Mouse (Mus musculus): Measurements from ENCODE around the gene Olfr711.
"Not testable (repeated sequence)": the region's sequence is repeated elsewhere in the genome, so short reads cannot be mapped to it uniquely, and the experiment has no call there.

Gene Olfr711

DNA sequence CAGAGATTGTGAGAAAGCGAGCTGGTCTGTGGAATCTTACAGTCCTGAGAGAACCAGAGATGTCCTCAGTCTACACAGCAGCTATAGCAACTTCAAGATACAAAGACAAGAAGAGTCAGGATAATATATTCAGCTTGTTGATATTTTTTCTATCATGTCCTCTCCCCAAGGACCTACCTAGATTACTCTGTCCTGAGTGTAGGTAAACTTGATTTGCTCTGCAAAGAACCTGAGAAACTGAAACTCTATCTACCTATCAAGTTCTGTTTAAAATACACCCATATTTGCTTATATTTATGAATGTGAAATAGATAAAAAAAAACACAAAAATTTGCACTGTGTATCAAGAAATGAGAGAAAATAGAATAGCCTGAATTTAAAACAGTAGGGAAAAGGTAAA, at the start of gene Olfr711:
TSS of gene Olfr711 (minus strand) at position 101 of the 400 bp plus-strand sequence.
- no peak for DNase-seq (ENCODE audit: low spot score)

DNA sequence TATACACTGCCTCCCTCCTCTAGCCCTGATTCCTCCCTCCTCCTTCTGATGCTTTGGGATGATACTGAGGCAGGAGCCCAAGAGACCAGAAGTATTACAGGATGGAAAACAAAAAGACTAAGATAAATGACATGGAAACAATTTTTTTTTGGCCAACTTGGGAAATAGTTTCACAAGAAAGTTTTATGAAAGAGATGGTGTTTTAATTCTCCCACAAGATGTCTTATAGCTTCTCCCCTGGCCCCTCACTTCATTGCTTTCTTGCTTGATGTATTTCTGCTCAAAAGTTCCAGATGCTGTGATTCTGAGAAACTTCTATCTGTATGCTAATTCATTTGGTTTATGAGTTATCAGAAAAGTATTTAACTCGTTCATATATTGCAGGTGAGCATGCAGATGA, 30.7 kb upstream of the Olfr711 start, which contains the start of gene Olfr2:
TSS of gene Olfr2 (minus strand) at position 101 of the 400 bp plus-strand sequence.
- DNase-seq (ENCODE audit: low spot score): no peak

DNA sequence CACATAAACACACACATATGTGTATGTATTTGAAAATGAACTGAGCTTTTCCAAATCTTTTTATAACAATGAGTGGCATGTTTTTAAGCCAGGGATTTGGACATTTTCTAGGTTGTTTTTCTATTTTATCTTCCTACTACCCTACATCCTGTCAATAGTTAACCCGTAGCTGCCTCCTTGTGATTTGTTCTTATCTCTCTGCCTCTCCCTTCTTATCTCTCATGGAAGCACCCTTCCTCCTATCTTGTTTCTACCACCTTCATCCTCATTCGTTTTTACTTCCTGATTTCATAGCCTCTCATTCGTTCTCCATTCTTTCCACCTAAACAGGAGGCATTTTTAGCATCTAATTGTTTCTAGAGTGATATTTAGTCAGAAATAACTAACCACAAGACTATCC, 28.9 kb upstream of the Olfr711 start:
- no peak for DNase-seq (ENCODE audit: low spot score)

DNA sequence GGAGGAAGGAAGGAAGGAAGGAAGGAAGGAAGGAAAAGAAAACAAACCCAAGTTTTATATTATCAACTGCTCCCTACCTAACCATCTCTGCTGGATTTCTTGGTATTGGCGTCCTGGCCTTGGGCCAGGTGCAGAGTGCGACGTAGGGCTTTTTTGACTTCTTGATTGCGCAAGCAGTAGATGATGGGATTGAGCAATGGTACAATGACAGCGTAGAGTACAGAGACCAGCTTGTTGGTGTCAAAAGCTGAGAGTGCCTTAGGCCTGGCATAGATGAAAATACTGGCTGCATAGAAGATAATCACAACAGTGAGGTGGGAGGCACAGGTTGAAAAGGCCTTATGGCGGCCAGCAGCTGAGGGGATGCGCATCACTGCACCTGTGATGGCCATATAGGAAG, 25.5 kb upstream of the Olfr711 start:
- no peak for DNase-seq (ENCODE audit: low spot score)

DNA sequence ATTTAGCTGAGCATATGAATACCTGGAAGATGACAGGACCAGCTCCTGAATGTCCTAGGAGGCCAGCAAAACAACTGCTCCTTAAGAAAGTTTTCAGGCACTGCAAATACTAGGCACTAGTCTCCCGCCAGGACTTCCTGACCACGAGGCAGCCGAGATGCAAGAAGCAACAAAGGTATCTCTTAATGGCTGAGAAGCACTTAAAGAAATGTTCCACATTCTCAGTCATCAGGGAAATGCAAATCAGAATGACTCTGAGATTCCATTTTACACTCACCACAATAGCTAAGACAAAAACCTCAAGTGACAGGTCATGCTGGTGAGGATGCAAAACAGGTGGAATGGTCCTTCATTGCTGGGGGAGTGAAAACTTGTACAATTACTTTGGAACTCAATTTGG, 10.0 kb upstream of the Olfr711 start:
- no peak for DNase-seq (ENCODE audit: low spot score)

DNA sequence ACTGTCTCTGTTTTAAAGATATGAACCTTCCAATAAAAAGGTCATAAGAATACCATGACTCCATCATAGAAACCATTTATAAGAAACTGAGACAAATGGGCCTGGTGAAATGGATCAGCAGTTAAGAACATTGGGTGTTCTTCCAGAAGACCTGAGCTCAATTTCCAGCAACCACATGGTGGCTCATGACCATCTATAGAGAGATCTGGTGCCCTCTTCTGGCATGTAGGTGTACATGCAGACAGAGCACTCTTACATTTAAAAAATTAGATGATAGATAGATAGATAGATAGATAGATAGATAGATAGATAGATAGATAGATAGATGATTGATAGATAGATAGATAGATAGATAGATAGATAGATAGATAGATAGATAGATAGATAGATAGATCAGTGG, 7.8 kb downstream of the Olfr711 start:
- DNase-seq (ENCODE audit: low spot score): not testable (repeated sequence)

DNA sequence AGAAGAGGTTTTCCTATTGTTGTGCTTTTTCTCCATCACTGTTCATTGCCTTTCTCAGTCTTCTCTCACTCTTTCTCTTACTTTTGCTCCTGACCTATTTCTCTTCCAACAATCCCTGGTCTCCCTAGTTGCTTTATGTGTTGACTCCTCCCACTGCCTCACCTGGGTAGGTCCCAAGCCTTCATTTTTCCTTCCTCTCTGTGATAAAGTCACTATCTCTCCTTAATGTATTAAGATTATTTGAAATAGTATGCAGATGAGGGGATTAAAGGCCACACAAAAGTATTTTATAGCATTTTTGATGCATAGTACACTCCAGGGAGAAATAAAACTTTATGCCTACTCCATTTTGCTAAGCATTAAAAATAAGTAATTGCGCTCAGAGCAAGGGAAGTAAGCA, 11.4 kb downstream of the Olfr711 start, which contains the start of gene Olfr6:
TSS of gene Olfr6 (minus strand) at position 101 of the 400 bp plus-strand sequence.
- DNase-seq (ENCODE audit: low spot score): no peak

DNA sequence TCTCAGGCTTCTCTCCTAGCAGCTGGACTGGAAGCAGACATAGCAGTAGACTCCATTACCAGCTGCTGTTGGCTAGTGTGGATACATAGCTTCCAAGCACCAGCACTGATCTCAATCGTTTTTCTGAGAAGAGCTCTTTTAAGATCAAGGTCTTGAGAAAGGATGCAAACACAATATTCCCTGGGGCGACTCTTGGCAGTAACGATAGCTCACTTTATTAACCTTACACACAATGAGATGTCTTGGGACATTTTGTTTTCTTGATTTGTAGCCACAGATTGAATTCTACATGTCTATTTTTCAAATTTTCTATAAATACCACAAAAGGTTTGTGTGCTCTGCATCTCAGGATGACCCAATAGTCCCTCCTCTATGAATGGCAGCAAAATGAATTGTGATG, 27.0 kb downstream of the Olfr711 start, which contains the start of gene Olfr710:
TSS of gene Olfr710 (minus strand) at position 101 of the 400 bp plus-strand sequence.
- no peak for DNase-seq (ENCODE audit: low spot score)

DNA sequence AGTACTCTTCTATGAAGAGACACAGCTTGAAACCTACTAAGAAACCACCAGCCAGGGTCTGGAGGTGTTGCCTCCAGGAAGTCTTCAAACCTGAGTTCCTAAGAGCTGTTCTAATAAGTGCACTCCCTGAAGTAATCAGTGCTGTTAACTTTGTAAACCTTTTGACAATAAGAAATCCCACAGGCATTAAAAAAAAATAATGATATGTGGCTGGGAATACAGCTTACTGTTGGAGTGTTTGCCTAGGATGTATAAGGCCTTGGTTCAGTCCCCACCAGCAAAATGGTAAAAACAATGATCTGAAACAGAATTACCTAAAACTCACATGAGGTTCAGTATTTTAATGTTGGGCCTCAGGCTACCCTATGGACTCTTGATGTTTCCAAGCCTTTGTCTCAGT, 43.1 kb downstream of the Olfr711 start, which contains the start of gene Olfr709-ps1:
TSS of gene Olfr709-ps1 (minus strand) at position 101 of the 400 bp plus-strand sequence.
- DNase-seq (ENCODE audit: low spot score): no peak

DNA sequence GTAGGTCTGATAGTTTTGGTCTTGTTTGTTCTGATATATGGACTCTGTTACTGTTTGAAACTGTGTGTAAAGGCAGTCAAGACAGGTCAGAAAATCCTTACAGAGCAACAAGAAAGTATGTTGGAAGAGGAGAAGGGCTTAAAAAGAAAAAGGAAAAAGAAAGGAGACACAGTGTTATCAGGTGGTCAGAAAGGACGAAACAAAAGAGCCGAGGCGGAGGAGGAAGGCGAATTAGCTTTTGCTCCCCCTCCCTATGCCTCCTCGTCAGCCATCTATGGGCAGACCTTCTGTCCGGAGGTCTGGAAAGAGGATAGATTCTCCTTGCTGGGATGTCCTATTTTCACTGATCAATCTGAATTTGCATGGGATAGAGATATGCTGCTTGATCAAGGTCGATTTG, 54.3 kb downstream of the Olfr711 start:
- DNase-seq (ENCODE audit: low spot score): not testable (repeated sequence)

All from urinary bladder, postnatal 25 days (tissue).